Mouse (Mus musculus) heart, postnatal 0 days (tissue): ENCODE data around the gene Spag9. TPM values are rescaled to one million over a fixed set of nuclear protein-coding genes. Genes with fewer than 3 reads are reported as not detected.

Experiments
- ATAC-seq: fragments of 200-750 bp; cut with Nextera tagmentation; 2 replicates; pipeline ENCODE4 v1.8.0; 2017; ENCODE audit warnings: low read depth, moderate number of reproducible peaks, moderate library complexity; ENCODE audit not compliant: insufficient read depth
- DNase-seq: peaks from one replicate; pipeline ENCODE4 v3.0.0-alpha.2; 2016; ENCODE audit warnings: low spot score
- H3K27ac ChIP-seq: fragments of 300-500 bp; sonication (generic); 2 replicates; pipeline ENCODE4 v1.5.1; 2014; ENCODE audit warnings: low read depth, mild to moderate bottlenecking
- H3K27me3 ChIP-seq: fragments of 300-500 bp; sonication (generic); 2 replicates; pipeline ENCODE4 v1.6.1; 2014; ENCODE audit warnings: low read length, mixed read lengths; ENCODE audit not compliant: control insufficient read depth, insufficient read depth
- H3K36me3 ChIP-seq: fragments of 300-500 bp; sonication (generic); replicated peaks from 2 replicates; pipeline ENCODE4 v1.6.1; 2014; ENCODE audit warnings: low read length, mixed read lengths; ENCODE audit not compliant: control insufficient read depth, insufficient read depth
- H3K4me1 ChIP-seq: fragments of 300-500 bp; sonication (generic); 2 replicates; pipeline ENCODE4 v1.6.1; 2014; ENCODE audit warnings: antibody characterized with exemption; ENCODE audit not compliant: control insufficient read depth, insufficient read depth
- H3K4me2 ChIP-seq: fragments of 300-500 bp; sonication (generic); 2 replicates; pipeline ENCODE4 v1.6.1; 2014; ENCODE audit warnings: low read depth, mild to moderate bottlenecking, low read length, moderate library complexity
- H3K4me3 ChIP-seq: fragments of 300-500 bp; sonication (generic); 2 replicates; pipeline ENCODE4 v1.5.1; 2014; ENCODE audit warnings: low read depth, low read length
- H3K9ac ChIP-seq: fragments of 300-500 bp; sonication (generic); replicated peaks from 2 replicates; pipeline ENCODE4 v1.6.1; 2014; ENCODE audit warnings: low read depth, low read length, mixed read lengths
- H3K9me3 ChIP-seq: fragments of 300-500 bp; sonication (generic); replicated peaks from 2 replicates; pipeline ENCODE4 v1.6.1; 2016; ENCODE audit warnings: low read length; ENCODE audit not compliant: control insufficient read depth
- CTCF ChIP-seq: IDR thresholded peaks from 2 replicates; pipeline ENCODE4 v1.5.1; 2016; ENCODE audit warnings: antibody characterized with exemption, control low read depth, low read depth
- EP300 ChIP-seq: IDR thresholded peaks from 2 replicates; pipeline ENCODE4 v1.6.1; 2016; ENCODE audit warnings: antibody characterized with exemption, low read depth
- WGBS: fragments of 180-500 bp; shearing (Covaris S2); extraction: QIAGEN DNeasy Blood & Tissue Kit; methylation state at CpG from one replicate; pipeline ENCODE4 v1.1.7; 2014; 5-methylcytosine and 5-hydroxymethylcytosine counted together
- polyA plus RNA-seq: library from polyadenylated mRNA; unstranded; fragments of >200 nt; fragmentation: Nextera tagmentation; extraction: Ambion mirVana; gene quantifications from 2 replicates; pipeline ENCODE4 v1.2.1, GENCODE M21; 2015
- total RNA-seq: library from RNA; depleted of rRNA; stranded (reverse); fragments of >200 nt; gene quantifications from 2 replicates; pipeline ENCODE4 v1.2.3, GENCODE M21; 2014; ENCODE audit warnings: low replicate concordance; rRNA removed

Gene Spag9
- 47.8 and 48.7 TPM in 2 replicates for total RNA-seq
- 39.5 and 40.0 TPM in 2 replicates for polyA plus RNA-seq

DNA sequence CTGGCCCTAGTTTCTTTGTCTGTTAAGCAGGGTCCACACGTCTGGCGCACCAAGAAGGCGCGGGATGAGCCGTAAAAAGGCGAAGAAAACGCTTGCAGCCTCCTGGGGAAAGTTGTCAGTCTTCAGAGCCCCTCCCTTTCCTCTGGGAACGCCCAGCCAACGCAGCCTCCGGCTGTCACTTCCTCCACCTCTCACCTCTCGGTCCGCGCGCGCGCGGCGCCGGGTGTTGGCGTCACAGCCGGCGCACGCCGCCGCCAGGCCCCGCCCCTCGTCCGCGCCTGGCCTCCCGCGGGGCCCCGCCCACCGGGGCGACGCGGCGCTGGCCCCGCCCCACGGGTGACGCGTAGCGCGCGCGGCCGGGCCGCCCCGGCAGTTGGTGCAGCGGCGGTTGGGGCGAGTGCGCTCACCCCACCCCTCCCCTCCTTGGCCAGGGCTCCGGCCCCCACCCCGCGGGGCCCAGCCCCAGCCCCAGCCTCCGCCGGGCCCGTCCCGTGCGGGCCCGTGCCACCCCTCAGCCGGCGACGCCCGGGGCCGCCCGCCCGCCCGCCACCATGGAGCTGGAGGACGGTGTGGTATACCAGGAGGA lies at the start of gene Spag9:
TSS of gene Spag9 (plus strand) at position 372 of the 586 bp plus-strand sequence.
- ATAC-seq (peak; percentile 91), DNase-seq (peak; percentile 98)
- TF ChIP-seq CTCF: no peak
- TF ChIP-seq EP300: no peak
- under 1% methylated on average over 55 of the region's 70 CpGs for WGBS
- Histone ChIP-seq H3K4me2 (peak within 1 kb of the TSS; percentile 86), H3K9ac (peak within 1 kb of the TSS; percentile 96), H3K27ac (peak within 1 kb of the TSS; percentile 96), H3K4me3 (peak within 1 kb of the TSS; percentile 86), H3K4me1 (peaks cover 8% of the 10 kb centered on the region), H3K9me3 (no peaks in the 10 kb centered on the region), H3K36me3 (no peaks in the 10 kb centered on the region), H3K27me3 (no peaks in the 10 kb centered on the region)

DNA sequence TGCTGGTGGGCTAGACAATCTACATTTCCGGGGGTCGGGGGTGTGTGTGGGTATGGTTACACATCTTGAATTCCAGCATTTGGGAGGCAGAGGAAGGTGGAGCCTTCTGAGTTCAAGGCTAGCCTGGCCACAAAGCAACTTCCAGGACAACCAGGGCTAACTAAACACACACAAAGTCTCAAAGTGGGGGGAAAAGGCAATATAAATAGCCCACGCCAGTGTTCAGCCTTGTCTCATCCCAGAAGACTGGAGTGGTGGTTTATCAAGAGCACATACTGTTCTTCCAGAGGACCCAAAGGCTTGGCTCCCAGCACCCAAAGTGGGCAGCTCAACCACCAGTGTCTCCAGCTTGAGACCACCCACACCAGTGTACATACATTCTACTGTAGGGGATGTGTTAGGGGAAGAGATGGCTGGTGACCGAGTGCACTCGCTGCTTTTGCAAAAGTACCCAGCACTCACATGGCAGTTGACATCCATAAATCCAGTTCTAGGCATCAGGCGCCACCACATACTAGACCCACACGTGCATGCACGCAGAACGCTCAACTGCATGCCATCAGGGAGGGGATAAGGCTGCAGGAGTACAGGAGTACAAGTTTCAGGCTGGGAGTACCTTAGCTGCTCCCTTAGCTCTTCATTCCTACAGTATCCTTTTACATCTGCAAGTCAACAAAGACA lies 46.9 kb upstream of the Spag9 start:
- WGBS: 86% methylated on average over 9 of the region's 9 CpGs
- TF ChIP-seq EP300 (no peak), CTCF (no peak)
- no peak overlapping the region for H3K27ac ChIP-seq
- peaks cover 10% of the 10 kb centered on the region for H3K4me1 ChIP-seq
- ATAC-seq: no peak; the same call in 1 of the 2 replicates
- no peak for DNase-seq
- H3K27me3 ChIP-seq: no peaks in the 10 kb centered on the region
- no peaks in the 10 kb centered on the region for H3K9me3 ChIP-seq
- no peak overlapping the region for H3K4me3 ChIP-seq
- H3K4me2 ChIP-seq: no peak overlapping the region
- no peak overlapping the region for H3K9ac ChIP-seq
- peaks cover 53% of the 10 kb centered on the region for H3K36me3 ChIP-seq

DNA sequence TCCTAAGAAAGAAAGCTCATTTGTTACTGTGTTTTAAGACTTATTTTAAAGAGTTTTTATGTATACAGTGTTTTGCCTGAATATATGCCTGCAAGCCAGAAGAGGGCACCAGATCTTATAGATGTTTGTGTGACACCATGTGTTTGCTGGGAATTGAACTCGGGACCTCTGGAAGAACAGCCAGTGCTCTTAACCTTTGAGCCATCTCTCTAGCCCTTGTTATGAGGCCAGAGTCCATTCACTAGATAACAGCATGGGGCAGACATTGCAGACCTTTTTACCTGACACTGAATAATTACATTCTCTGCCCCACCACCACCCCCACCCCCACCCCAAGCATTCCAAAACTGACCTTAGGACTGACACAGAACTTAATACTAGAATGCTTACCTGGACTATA lies 45.8 kb upstream of the Spag9 start:
- Histone ChIP-seq H3K27ac (no peak overlapping the region), H3K27me3 (no peaks in the 10 kb centered on the region), H3K4me1 (peaks cover 17% of the 10 kb centered on the region), H3K4me3 (no peak overlapping the region), H3K9ac (no peak overlapping the region), H3K4me2 (no peak overlapping the region), H3K9me3 (no peaks in the 10 kb centered on the region), H3K36me3 (peaks cover 55% of the 10 kb centered on the region)
- no peak for ATAC-seq
- TF ChIP-seq CTCF (no peak), EP300 (no peak)
- DNase-seq: no peak
- 84% methylated on average over 1 of the region's 1 CpGs for WGBS

DNA sequence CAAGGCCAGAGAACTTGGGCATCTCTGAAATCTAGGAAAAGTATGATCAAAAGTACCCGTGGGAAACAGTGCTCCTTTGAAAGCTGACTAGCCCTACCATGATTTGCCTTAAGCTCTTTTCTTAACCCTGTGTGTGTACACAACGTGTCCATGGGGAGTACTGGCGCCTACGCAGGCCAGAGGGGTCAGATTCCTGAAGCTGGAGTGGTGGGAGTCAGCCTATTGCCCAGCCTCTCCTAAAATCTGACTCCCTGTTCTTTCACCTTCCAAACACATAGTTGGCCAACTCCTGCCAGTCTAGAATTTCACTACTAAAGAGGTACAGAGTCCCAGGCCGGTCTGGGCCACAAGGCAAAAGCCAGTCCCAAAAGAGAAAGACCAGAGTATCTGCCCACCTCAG lies 43.5 kb upstream of the Spag9 start:
- no peak overlapping the region for H3K4me2 ChIP-seq
- TF ChIP-seq CTCF: no peak
- no peak for TF ChIP-seq EP300
- no peak overlapping the region for H3K27ac ChIP-seq
- peaks cover 22% of the 10 kb centered on the region for H3K4me1 ChIP-seq
- H3K9ac ChIP-seq: no peak overlapping the region
- DNase-seq: no peak
- H3K9me3 ChIP-seq: no peaks in the 10 kb centered on the region
- ATAC-seq: no peak
- WGBS: 76% methylated on average over 5 of the region's 5 CpGs
- no peak overlapping the region for H3K4me3 ChIP-seq
- H3K36me3 ChIP-seq: peaks cover 47% of the 10 kb centered on the region
- H3K27me3 ChIP-seq: no peaks in the 10 kb centered on the region

DNA sequence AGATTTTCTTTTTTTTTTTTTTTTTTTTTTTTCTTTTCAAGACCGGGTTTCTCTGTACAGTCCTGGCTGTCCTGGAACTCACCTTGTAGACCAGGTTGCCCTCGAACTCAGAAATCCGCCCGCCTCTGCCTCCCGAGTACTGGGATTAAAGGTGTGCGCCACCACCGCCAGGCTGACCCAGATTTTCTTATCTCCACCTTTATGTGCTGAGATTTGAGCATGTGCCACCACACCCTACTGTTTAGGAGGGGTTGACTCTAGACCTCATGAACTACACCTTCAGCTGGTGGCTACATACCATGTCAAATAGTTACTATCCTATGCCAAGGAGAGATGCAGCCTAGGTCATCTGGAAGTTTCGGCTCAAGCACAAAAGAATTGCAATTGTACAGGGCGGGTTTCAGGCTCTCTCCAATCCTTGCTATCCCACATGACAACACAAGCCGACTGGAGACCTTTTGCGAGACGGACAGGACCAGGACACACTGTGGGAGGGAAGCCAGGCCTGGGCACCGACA lies 41.1 kb upstream of the Spag9 start:
- Histone ChIP-seq H3K9ac (peak overlapping the region; percentile 64), H3K9me3 (no peaks in the 10 kb centered on the region), H3K4me2 (peak overlapping the region; percentile 75), H3K4me3 (peak overlapping the region; percentile 74), H3K36me3 (peaks cover 45% of the 10 kb centered on the region), H3K27ac (peak overlapping the region; percentile 98), H3K27me3 (no peaks in the 10 kb centered on the region), H3K4me1 (peaks cover 22% of the 10 kb centered on the region)
- TF ChIP-seq CTCF (no peak), EP300 (no peak)
- DNase-seq (peak; percentile 86), ATAC-seq (peak; percentile 83)
- WGBS: 31% methylated on average over 13 of the region's 13 CpGs
